Mouse (Mus musculus) erythroblast, embryonic 14.5 days (primary cell): ENCODE data around the gene Lrrc71.

Experiments used
- GATA1 ChIP-seq: IDR thresholded peaks from 2 replicates; pipeline ENCODE4 v1.6.1; 2012; ENCODE audit warnings: low read length, inconsistent platforms, mixed read lengths
- TAL1 ChIP-seq: IDR thresholded peaks from 3 replicates; pipeline ENCODE4 v1.6.1; 2012; ENCODE audit warnings: low read length, inconsistent platforms, mixed read lengths

DNA sequence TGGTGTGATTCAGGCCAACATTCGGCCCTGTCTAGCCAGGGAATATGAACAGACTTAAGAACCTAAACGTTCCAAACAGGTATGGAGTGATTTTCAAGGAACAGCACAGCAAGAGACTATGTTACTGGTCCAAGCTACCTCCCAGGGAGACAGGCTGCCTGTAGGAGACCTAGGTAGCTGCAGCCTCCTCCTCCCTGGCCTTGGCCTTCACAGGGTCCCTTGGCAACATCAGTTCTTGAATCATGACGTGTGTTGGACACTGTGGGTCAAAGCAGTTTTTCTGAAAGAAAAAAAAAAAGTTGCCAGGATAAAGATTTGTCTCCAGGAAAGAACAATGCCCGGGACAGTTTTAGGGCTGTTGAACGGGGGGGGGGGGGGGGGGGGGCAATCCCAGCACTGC lies 9.5 kb downstream of the Lrrc71 start:
- TF ChIP-seq GATA1 (no peak), TAL1 (no peak)
